Mouse (Mus musculus): ENCODE data around the gene Ppib. TPM values are rescaled to one million over a fixed set of nuclear protein-coding genes. Genes with fewer than 3 reads are reported as not detected.

Ppib gene
- polyA plus RNA-seq, 1 experiment from 2014 or later = 501 TPM

DNA sequence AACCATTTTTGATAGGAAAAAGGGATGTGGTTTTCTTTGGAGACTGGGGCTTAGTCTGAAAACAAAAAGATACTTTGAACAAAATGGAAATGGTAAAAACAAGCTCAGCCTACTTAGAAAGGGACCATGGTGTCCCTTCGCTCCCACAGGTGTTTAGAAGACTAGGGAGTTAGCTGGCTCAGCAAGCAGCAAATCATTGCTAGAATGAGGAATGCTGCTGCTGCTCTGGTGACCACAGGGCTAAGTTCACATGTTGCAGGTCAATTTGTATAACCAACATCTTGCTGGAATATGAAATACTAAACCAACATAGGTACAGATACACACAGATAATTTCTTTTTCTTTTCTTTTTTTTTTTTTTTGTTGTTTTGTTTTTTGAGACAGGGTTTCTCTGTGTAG is 49.6 kb downstream of the Ppib start:
- WGBS = 98% methylated on average over 1 of the region's 1 CpGs
- Histone ChIP-seq H3K4me3 (no peak overlapping the region), H3K27me3 (ENCODE audit: low read depth, poor library complexity, severe bottlenecking) (no peaks in the 10 kb centered on the region), H3K36me3 (peaks cover 85% of the 10 kb centered on the region), H3K27ac (replicated peaks) (no peak overlapping the region), H3K4me1 (peaks cover 17% of the 10 kb centered on the region), H3K9me3 (replicated peaks) (no peaks in the 10 kb centered on the region)
- no peak for DNase-seq (ENCODE audit: low spot score)

DNA sequence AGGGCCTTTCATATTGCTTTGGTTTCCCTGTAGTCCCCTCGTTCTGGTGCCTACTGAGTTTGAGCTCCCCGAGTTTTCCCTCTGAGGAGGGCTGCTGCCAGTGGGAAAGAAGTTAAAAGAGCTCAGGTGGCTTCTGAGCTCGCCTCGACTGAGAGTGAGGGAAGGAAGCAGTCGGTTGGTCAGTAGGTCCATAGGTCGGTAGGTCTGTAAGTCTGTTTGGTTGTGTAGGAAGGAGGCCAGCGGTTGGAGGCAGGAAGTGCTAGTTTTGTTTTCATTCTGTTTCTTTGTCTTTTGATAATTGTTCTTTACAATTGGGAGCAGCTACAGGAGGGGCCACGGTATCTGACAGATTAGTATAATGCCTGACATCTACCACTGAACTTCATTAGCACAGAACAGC is 50.1 kb downstream of the Ppib start:
- Histone ChIP-seq H3K4me1 (peaks cover 17% of the 10 kb centered on the region), H3K27ac (replicated peaks) (peak overlapping the region; percentile 69), H3K27me3 (ENCODE audit: low read depth, poor library complexity, severe bottlenecking) (no peaks in the 10 kb centered on the region), H3K36me3 (peaks cover 85% of the 10 kb centered on the region), H3K9me3 (replicated peaks) (no peaks in the 10 kb centered on the region), H3K4me3 (no peak overlapping the region)
- WGBS = 62% methylated on average over 8 of the region's 8 CpGs
- DNase-seq (ENCODE audit: low spot score) = no peak

DNA sequence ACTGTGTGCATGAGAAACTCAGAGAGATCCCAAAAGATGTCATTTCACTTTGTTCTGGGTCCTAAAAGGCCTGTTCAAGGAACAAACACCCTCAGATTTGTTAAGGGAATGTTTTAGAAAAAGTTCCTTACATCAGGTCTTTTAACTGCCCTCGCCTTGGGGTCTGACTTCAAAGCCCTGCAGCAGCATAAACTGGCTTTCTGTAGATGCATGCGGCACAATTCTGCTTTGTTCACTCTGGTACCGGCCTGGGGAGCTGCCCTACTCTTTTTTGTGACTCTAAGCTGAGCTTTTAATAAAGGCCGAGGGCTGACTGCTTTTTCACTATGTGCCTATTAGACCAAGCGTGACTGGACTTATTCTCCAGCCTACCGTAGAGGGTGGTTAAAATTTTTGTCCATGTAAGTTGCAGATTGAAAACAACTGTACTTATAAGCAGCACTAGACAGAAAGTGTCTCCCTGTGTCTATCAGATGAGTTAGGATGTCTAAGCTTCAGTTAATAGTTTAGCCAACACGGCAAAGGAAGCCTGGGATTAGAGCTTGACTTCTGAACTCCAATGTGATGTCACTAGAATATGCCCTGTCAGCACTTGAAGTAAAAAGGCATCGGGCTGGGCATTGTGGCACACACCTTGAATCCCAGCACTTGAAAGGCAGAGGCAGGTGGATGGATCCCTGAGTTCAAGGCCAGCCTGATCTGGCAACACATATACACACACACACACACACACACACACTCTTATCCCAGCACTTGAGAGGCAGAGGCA is 50.8 kb downstream of the Ppib start:
- H3K36me3 ChIP-seq = peaks cover 84% of the 10 kb centered on the region
- H3K9me3 ChIP-seq (replicated peaks) = no peaks in the 10 kb centered on the region
- no peak overlapping the region for H3K4me3 ChIP-seq
- peaks cover 17% of the 10 kb centered on the region for H3K4me1 ChIP-seq
- peak overlapping the region; percentile 69 for H3K27ac ChIP-seq (replicated peaks)
- 47% methylated on average over 8 of the region's 8 CpGs for WGBS
- H3K27me3 ChIP-seq (ENCODE audit: low read depth, poor library complexity, severe bottlenecking) = no peaks in the 10 kb centered on the region
- DNase-seq (ENCODE audit: low spot score) = no peak

DNA sequence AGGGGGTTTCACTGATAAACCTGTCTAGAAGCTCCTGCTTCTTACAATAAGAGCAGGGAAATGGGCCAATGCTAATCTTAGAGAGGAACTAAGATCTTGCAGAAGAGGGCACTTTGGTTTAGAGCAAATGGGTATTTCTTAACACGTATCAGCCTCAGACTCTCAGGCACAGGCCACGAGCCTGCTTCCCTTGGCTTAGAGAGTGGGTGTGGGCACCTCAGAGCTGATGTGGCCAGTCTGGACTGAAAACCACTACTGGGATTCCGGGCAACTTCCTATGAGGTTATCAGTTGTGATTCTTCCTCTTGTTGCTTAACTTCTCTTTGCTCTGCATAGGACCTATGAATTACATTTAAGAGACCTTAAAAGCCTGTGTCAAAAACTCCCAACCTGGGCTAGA is 54.3 kb downstream of the Ppib start:
- 89% methylated on average over 3 of the region's 3 CpGs for WGBS
- DNase-seq (ENCODE audit: low spot score) = no peak
- no peak overlapping the region for H3K27ac ChIP-seq (replicated peaks)
- H3K4me3 ChIP-seq = no peak overlapping the region
- no peaks in the 10 kb centered on the region for H3K27me3 ChIP-seq (ENCODE audit: low read depth, poor library complexity, severe bottlenecking)
- peaks cover 23% of the 10 kb centered on the region for H3K4me1 ChIP-seq
- H3K36me3 ChIP-seq = peaks cover 66% of the 10 kb centered on the region
- no peaks in the 10 kb centered on the region for H3K9me3 ChIP-seq (replicated peaks)

Other genes starting within 250 kb of the Ppib start
- 6.4 and 7.3 TPM in 2 replicates for gene Zfp609, start 232.7 kb upstream of the Ppib start, polyA plus RNA-seq (2016; fragmentation: Nextera tagmentation; extraction: Ambion mirVana)
- 258 and 306 TPM in 2 replicates for gene Pclaf, start 170.0 kb upstream of the Ppib start, polyA plus RNA-seq (2016; fragmentation: Nextera tagmentation; extraction: Ambion mirVana)
- gene Trip4, start 151.4 kb upstream of the Ppib start, polyA plus RNA-seq (2016; fragmentation: Nextera tagmentation; extraction: Ambion mirVana) = 32.0 and 32.2 TPM in 2 replicates
- gene Csnk1g1, start 151.3 kb upstream of the Ppib start, polyA plus RNA-seq (2016; fragmentation: Nextera tagmentation; extraction: Ambion mirVana) = 16.6 and 17.4 TPM in 2 replicates
- 2.7 and 3.7 TPM in 2 replicates for gene Snx22, start 9.5 kb downstream of the Ppib start, polyA plus RNA-seq (2016; fragmentation: Nextera tagmentation; extraction: Ambion mirVana)
- gene Snx1, start 66.4 kb downstream of the Ppib start, polyA plus RNA-seq (2016; fragmentation: Nextera tagmentation; extraction: Ambion mirVana) = 138 and 142 TPM in 2 replicates
- 150 and 156 TPM in 2 replicates for gene Ciao2a, start 66.4 kb downstream of the Ppib start, polyA plus RNA-seq (2016; fragmentation: Nextera tagmentation; extraction: Ambion mirVana)
- gene Dapk2, start 98.0 kb downstream of the Ppib start, polyA plus RNA-seq (2016; fragmentation: Nextera tagmentation; extraction: Ambion mirVana) = 6.3 TPM in 2 replicates